Mouse (Mus musculus): Measurements from ENCODE around the gene Scyl1. TPM values are rescaled to one million over a fixed set of nuclear protein-coding genes. Genes with fewer than 3 reads are reported as not detected.

The Scyl1 gene
- polyA plus RNA-seq, 1 experiment from 2014 or later: 65.8 TPM

GRCm38 (mm10) chr19:5725767-5726515 is 45.3 kb downstream of the Scyl1 start, which contains the start of gene Ehbp1l1:
Gene Ehbp1l1 (minus strand): TSS chr19:5726317.
- Histone ChIP-seq H3K9me3 (ENCODE audit: control insufficient read depth, low read length) (no peaks in the 10 kb centered on the region), H3K9ac (ENCODE audit: low read length) (peak within 1 kb of the TSS; percentile 32), H3K27ac (replicated peaks; ENCODE audit: low read depth, low read length) (no peak within 1 kb of the TSS), H3K27me3 (ENCODE audit: control insufficient read depth, insufficient read depth, low read length) (no peaks in the 10 kb centered on the region), H3K4me1 (ENCODE audit: control insufficient read depth, insufficient read depth, low read length) (peaks cover 33% of the 10 kb centered on the region), H3K4me3 (ENCODE audit: low read depth, low read length) (peak within 1 kb of the TSS; percentile 98), H3K36me3 (ENCODE audit: control insufficient read depth, insufficient read depth, low read length) (peaks cover 10% of the 10 kb centered on the region), H3K4me2 (ENCODE audit: low read depth, severe bottlenecking) (peak within 1 kb of the TSS; percentile 94)
- DNase-seq (ENCODE audit: low spot score) (peak; percentile 58), ATAC-seq (ENCODE audit: insufficient number of reproducible peaks, low FRiP score, low TSS enrichment, low read depth) (no peak)
- 12% methylated on average over 49 of the region's 49 CpGs for WGBS

GRCm38 (mm10) chr19:5725029-5725707 is 46.1 kb downstream of the Scyl1 start:
- Histone ChIP-seq H3K36me3 (ENCODE audit: control insufficient read depth, insufficient read depth, low read length) (peaks cover 18% of the 10 kb centered on the region), H3K27ac (replicated peaks; ENCODE audit: low read depth, low read length) (no peak overlapping the region), H3K4me2 (ENCODE audit: low read depth, severe bottlenecking) (peak overlapping the region; percentile 53), H3K9me3 (ENCODE audit: control insufficient read depth, low read length) (no peaks in the 10 kb centered on the region), H3K27me3 (ENCODE audit: control insufficient read depth, insufficient read depth, low read length) (no peaks in the 10 kb centered on the region), H3K4me3 (ENCODE audit: low read depth, low read length) (peak overlapping the region; percentile 9; the same call in 1 of the 2 replicates), H3K4me1 (ENCODE audit: control insufficient read depth, insufficient read depth, low read length) (peaks cover 29% of the 10 kb centered on the region), H3K9ac (ENCODE audit: low read length) (peak overlapping the region; percentile 32)
- 69% methylated on average over 12 of the region's 12 CpGs for WGBS
- peak; percentile 26 for DNase-seq (ENCODE audit: low spot score)
- 0 out of 2 replicates have a peak, but pooled peaks have one; percentile 12 for ATAC-seq (ENCODE audit: insufficient number of reproducible peaks, low FRiP score, low TSS enrichment, low read depth)

- peak overlapping the region; percentile 28 for H3K4me2 ChIP-seq (ENCODE audit: low read depth, severe bottlenecking)
- 79% methylated on average over 7 of the region's 7 CpGs for WGBS
- H3K4me1 ChIP-seq (ENCODE audit: control insufficient read depth, insufficient read depth, low read length): peaks cover 28% of the 10 kb centered on the region
- no peaks in the 10 kb centered on the region for H3K27me3 ChIP-seq (ENCODE audit: control insufficient read depth, insufficient read depth, low read length)
- no peaks in the 10 kb centered on the region for H3K9me3 ChIP-seq (ENCODE audit: control insufficient read depth, low read length)
- no peak overlapping the region for H3K27ac ChIP-seq (replicated peaks; ENCODE audit: low read depth, low read length)
- peak; percentile 24 for DNase-seq (ENCODE audit: low spot score)
- no peak overlapping the region; the same call in 1 of the 2 replicates for H3K4me3 ChIP-seq (ENCODE audit: low read depth, low read length)
- H3K36me3 ChIP-seq (ENCODE audit: control insufficient read depth, insufficient read depth, low read length): peaks cover 20% of the 10 kb centered on the region
- ATAC-seq (ENCODE audit: insufficient number of reproducible peaks, low FRiP score, low TSS enrichment, low read depth): no peak
- no peak overlapping the region for H3K9ac ChIP-seq (ENCODE audit: low read length)
Observed at GRCm38 (mm10) chr19:5724549-5724941, 46.7 kb downstream of the Scyl1 start.

- Histone ChIP-seq H3K9ac (ENCODE audit: low read length) (no peak overlapping the region; the same call in 1 of the 2 replicates), H3K9me3 (ENCODE audit: control insufficient read depth, low read length) (no peaks in the 10 kb centered on the region), H3K27ac (replicated peaks; ENCODE audit: low read depth, low read length) (no peak overlapping the region), H3K4me1 (ENCODE audit: control insufficient read depth, insufficient read depth, low read length) (peaks cover 28% of the 10 kb centered on the region), H3K27me3 (ENCODE audit: control insufficient read depth, insufficient read depth, low read length) (no peaks in the 10 kb centered on the region), H3K4me2 (ENCODE audit: low read depth, severe bottlenecking) (peak overlapping the region; percentile 28), H3K36me3 (ENCODE audit: control insufficient read depth, insufficient read depth, low read length) (peaks cover 22% of the 10 kb centered on the region), H3K4me3 (ENCODE audit: low read depth, low read length) (no peak overlapping the region)
- WGBS: 72% methylated on average over 4 of the region's 4 CpGs
- DNase-seq (ENCODE audit: low spot score) (no peak), ATAC-seq (ENCODE audit: insufficient number of reproducible peaks, low FRiP score, low TSS enrichment, low read depth) (no peak)
Observed at GRCm38 (mm10) chr19:5723934-5724548, 47.2 kb downstream of the Scyl1 start.

- DNase-seq (ENCODE audit: low spot score) (no peak), ATAC-seq (ENCODE audit: insufficient number of reproducible peaks, low FRiP score, low TSS enrichment, low read depth) (no peak)
- no peaks in the 10 kb centered on the region for H3K27me3 ChIP-seq (ENCODE audit: control insufficient read depth, insufficient read depth, low read length)
- no peak overlapping the region for H3K9ac ChIP-seq (ENCODE audit: low read length)
- H3K27ac ChIP-seq (replicated peaks; ENCODE audit: low read depth, low read length): no peak overlapping the region
- H3K4me2 ChIP-seq (ENCODE audit: low read depth, severe bottlenecking): no peak overlapping the region
- H3K4me1 ChIP-seq (ENCODE audit: control insufficient read depth, insufficient read depth, low read length): peaks cover 20% of the 10 kb centered on the region
- H3K36me3 ChIP-seq (ENCODE audit: control insufficient read depth, insufficient read depth, low read length): peaks cover 23% of the 10 kb centered on the region
- WGBS: 94% methylated on average over 7 of the region's 7 CpGs
- H3K9me3 ChIP-seq (ENCODE audit: control insufficient read depth, low read length): no peaks in the 10 kb centered on the region
- no peak overlapping the region for H3K4me3 ChIP-seq (ENCODE audit: low read depth, low read length)
Observed at GRCm38 (mm10) chr19:5722848-5723425, 48.3 kb downstream of the Scyl1 start.

- no peak overlapping the region for H3K4me3 ChIP-seq (ENCODE audit: low read depth, low read length)
- ATAC-seq (ENCODE audit: insufficient number of reproducible peaks, low FRiP score, low TSS enrichment, low read depth): no peak
- no peak for DNase-seq (ENCODE audit: low spot score)
- H3K36me3 ChIP-seq (ENCODE audit: control insufficient read depth, insufficient read depth, low read length): peaks cover 23% of the 10 kb centered on the region
- no peaks in the 10 kb centered on the region for H3K27me3 ChIP-seq (ENCODE audit: control insufficient read depth, insufficient read depth, low read length)
- H3K4me2 ChIP-seq (ENCODE audit: low read depth, severe bottlenecking): no peak overlapping the region
- H3K9me3 ChIP-seq (ENCODE audit: control insufficient read depth, low read length): no peaks in the 10 kb centered on the region
- H3K9ac ChIP-seq (ENCODE audit: low read length): no peak overlapping the region
- 90% methylated on average over 6 of the region's 6 CpGs for WGBS
- peaks cover 10% of the 10 kb centered on the region for H3K4me1 ChIP-seq (ENCODE audit: control insufficient read depth, insufficient read depth, low read length)
- no peak overlapping the region for H3K27ac ChIP-seq (replicated peaks; ENCODE audit: low read depth, low read length)
Observed at GRCm38 (mm10) chr19:5721233-5721632, 50.0 kb downstream of the Scyl1 start.

GRCm38 (mm10) chr19:5716955-5717354 is 54.3 kb downstream of the Scyl1 start:
- Histone ChIP-seq H3K9ac (ENCODE audit: low read length) (no peak overlapping the region), H3K36me3 (ENCODE audit: control insufficient read depth, insufficient read depth, low read length) (peaks cover 21% of the 10 kb centered on the region), H3K27me3 (ENCODE audit: control insufficient read depth, insufficient read depth, low read length) (no peaks in the 10 kb centered on the region), H3K9me3 (ENCODE audit: control insufficient read depth, low read length) (no peaks in the 10 kb centered on the region), H3K4me2 (ENCODE audit: low read depth, severe bottlenecking) (no peak overlapping the region), H3K4me1 (ENCODE audit: control insufficient read depth, insufficient read depth, low read length) (peaks cover 14% of the 10 kb centered on the region), H3K27ac (replicated peaks; ENCODE audit: low read depth, low read length) (no peak overlapping the region), H3K4me3 (ENCODE audit: low read depth, low read length) (no peak overlapping the region)
- DNase-seq (ENCODE audit: low spot score) (no peak), ATAC-seq (ENCODE audit: insufficient number of reproducible peaks, low FRiP score, low TSS enrichment, low read depth) (no peak)
- WGBS: 53% methylated on average over 10 of the region's 10 CpGs
